ENCODE assay signal across 26 mouse cellular contexts in the genomic region with DNA sequence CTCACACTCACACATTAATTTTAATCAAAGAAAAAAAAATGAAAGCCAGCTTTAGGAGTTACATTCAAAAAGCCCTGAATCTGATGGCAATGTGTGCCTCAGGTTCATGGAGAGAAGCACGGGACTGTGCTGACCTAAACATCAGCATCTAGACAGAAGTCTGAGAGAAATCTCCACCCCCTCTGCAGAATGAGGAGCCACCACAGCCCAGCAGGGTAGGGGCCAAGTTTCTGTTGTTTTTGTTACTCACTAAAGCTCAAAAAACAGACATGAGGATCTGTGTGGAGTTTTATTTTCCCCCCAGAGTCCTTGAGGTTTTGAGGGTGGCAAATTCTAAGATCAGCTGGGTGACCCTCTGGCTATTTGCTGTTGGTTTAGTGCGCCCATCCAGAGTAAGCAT. TPM values are rescaled to one million over a fixed set of nuclear protein-coding genes. Genes with fewer than 3 reads are reported as not detected.
DNase-seq lines count a peak whose midpoint lies in the region; TF ChIP-seq lines count a peak whose summit lies in the region.
"Had no signal": no experiment of that assay in that cellular context is flagged by ENCODE, and none has a peak within 500 bp of the region (broad histone marks: within the 10 kb centered on the region; RNA-seq: fewer than 3 reads in every experiment).

No protein-coding gene starts in this region.

- peak; percentile 33 for DNase-seq in heart, adult 11 months
- DNase-seq in heart, embryonic 10.5 days (ENCODE audit: low spot score), result no peak
- peak; percentile 1 for DNase-seq in lung, adult 2 months
- no peak for DNase-seq in lung, postnatal 14 days
- peak; percentile 6 to 37 for DNase-seq in spleen, postnatal 4 days (ENCODE audit: low spot score in 2 of 2)
- DNase-seq in spleen, adult 12 weeks (ENCODE audit: low spot score), result no peak
- peak; percentile 72 for DNase-seq in NIH3T3 (ENCODE audit: low read depth)
- no peak for DNase-seq in adrenal gland, adult 18-20 months (ENCODE audit: low spot score in 2 of 2)
- DNase-seq: adrenal gland, adult 2 months; adrenal gland, postnatal 14 days; cerebellum, adult 11 months; cerebellum, adult 9-11 months; cerebellum, postnatal 25 days; gastrocnemius, postnatal 25 days; heart, postnatal 10 days; heart, postnatal 36 days had no signal

- TF ChIP-seq CTCF in lung, adult 2 months (IDR thresholded peaks at IDR 0.05; ENCODE audit: insufficient read depth, low read length), result no peak

- no peaks in the 10 kb centered on the region for H3K27me3 ChIP-seq in heart, embryonic 10.5 days (ENCODE audit: insufficient read depth, poor library complexity, severe bottlenecking)
- H3K27me3 ChIP-seq: embryonic facial prominence, embryonic 12.5 days; embryonic facial prominence, embryonic 15.5 days; forebrain, embryonic 12.5 days; forebrain, embryonic 15.5 days; heart, embryonic 12.5 days; heart, embryonic 15.5 days; hindbrain, embryonic 13.5 days; Patski had no signal

- no peak overlapping the region for H3K27ac ChIP-seq in heart, embryonic 10.5 days
- H3K27ac ChIP-seq: embryonic facial prominence, embryonic 12.5 days; embryonic facial prominence, embryonic 15.5 days; forebrain, embryonic 12.5 days; forebrain, embryonic 15.5 days; heart, embryonic 15.5 days; hindbrain, embryonic 10.5 days; hindbrain, embryonic 13.5 days had no signal

- WGBS in heart, embryonic 10.5 days, result 62% methylated on average over 2 of the region's 2 CpGs
- 73% methylated on average over 2 of the region's 2 CpGs for WGBS in lung, adult 2 months

- no peaks in the 10 kb centered on the region for H3K9me3 ChIP-seq in heart, embryonic 10.5 days
- H3K9me3 ChIP-seq: embryonic facial prominence, embryonic 12.5 days; embryonic facial prominence, embryonic 15.5 days; forebrain, embryonic 12.5 days; forebrain, embryonic 15.5 days; heart, embryonic 12.5 days; heart, embryonic 15.5 days; hindbrain, embryonic 10.5 days; hindbrain, embryonic 13.5 days had no signal

- peaks cover 5% of the 10 kb centered on the region for H3K4me1 ChIP-seq in heart, embryonic 10.5 days
- peaks cover 6% of the 10 kb centered on the region; the same call in 1 of the 2 replicates for H3K4me1 ChIP-seq in lung, adult 2 months (ENCODE audit: control insufficient read depth, insufficient read depth, low read length)
- H3K4me1 ChIP-seq: embryonic facial prominence, embryonic 15.5 days had no signal

- TF ChIP-seq POLR2A in lung, adult 2 months (IDR thresholded peaks at IDR 0.05; ENCODE audit: borderline replicate concordance, extremely low read depth, low read depth, low read length), result no peak

- no peak overlapping the region for H3K4me3 ChIP-seq in heart, embryonic 10.5 days
- H3K4me3 ChIP-seq in lung, adult 2 months (replicated peaks; ENCODE audit: extremely low read depth, low read depth, low read length), result no peak overlapping the region
- H3K4me3 ChIP-seq: embryonic facial prominence, embryonic 12.5 days; embryonic facial prominence, embryonic 15.5 days; forebrain, embryonic 12.5 days; forebrain, embryonic 15.5 days; heart, embryonic 12.5 days; heart, embryonic 15.5 days; hindbrain, embryonic 10.5 days; hindbrain, embryonic 13.5 days had no signal

- H3K36me3 ChIP-seq in heart, embryonic 10.5 days, result no peaks in the 10 kb centered on the region
- H3K36me3 ChIP-seq: embryonic facial prominence, embryonic 12.5 days; embryonic facial prominence, embryonic 15.5 days; forebrain, embryonic 12.5 days; forebrain, embryonic 15.5 days; heart, embryonic 12.5 days; heart, embryonic 15.5 days had no signal

RNA-seq across cellular contexts. Expression of a gene that starts 37.9 kb away (rescaled TPM):
- 3.1 and 4.6 TPM in 2 replicates for polyA plus RNA-seq in heart, embryonic 10.5 days (2016; fragmentation: Nextera tagmentation; extraction: Ambion mirVana)
- polyA plus RNA-seq in lung, adult 2 months (2012; rRNA removed), result 0.95 and 1.1 TPM in 2 replicates
- total RNA-seq in adrenal gland, adult 18-20 months (2021), result under 1 TPM in 1 of 2 experiments, not detected in 1; 0.67 TPM
- total RNA-seq: adrenal gland, adult 2 months; common myeloid progenitor, adult 5-6 weeks had no signal

RNA-seq across cellular contexts. Expression of a gene that starts 41.5 kb away (rescaled TPM):
- 4.7 TPM in 2 replicates for polyA plus RNA-seq in heart, embryonic 10.5 days (2016; fragmentation: Nextera tagmentation; extraction: Ambion mirVana)
- 26.6 and 27.1 TPM in 2 replicates for polyA plus RNA-seq in lung, adult 2 months (2012; rRNA removed)
- 10 to 100 TPM; 11.1 to 19.0 TPM for total RNA-seq in adrenal gland, adult 18-20 months (2021)

Comparison
In these comparisons a context has a peak if more than half of its experiments do, and no peak if none do; other contexts are left out.
1. DNase-seq: peak in heart, adult 11 months (single experiment), lung, adult 2 months (single experiment), spleen, postnatal 4 days (2 of 2) and NIH3T3 (single experiment); none in heart, embryonic 10.5 days (single experiment), lung, postnatal 14 days (single experiment), spleen, adult 12 weeks (single experiment) and adrenal gland, adult 18-20 months (0 of 2).